Mouse (Mus musculus) left cerebral cortex, adult 18-20 months (tissue): ENCODE measurements around the gene Col5a1. TPM values are rescaled to one million over a fixed set of nuclear protein-coding genes. Genes with fewer than 3 reads are reported as not detected.

ENCODE experiments used
- DNase-seq, 2 experiments: peaks; one replicate each; pipeline ENCODE4 v3.0.0; 2021 to 2022; ENCODE audit warnings: low spot score in 2 of 2, mixed read lengths in 1 of 2
- long read RNA-seq, 2 experiments: library from polyadenylated mRNA; stranded (forward); transcript quantifications; one replicate each; pipeline ENCODE4 v2.0.0; 2021
- total RNA-seq, 2 experiments: library from RNA; stranded (reverse); gene quantifications; 2 replicates each; pipeline ENCODE4 v1.2.3; 2021

Col5a1 gene
- total RNA-seq, result 1 to 10 TPM; 7.3 to 8.7 TPM
- long read RNA-seq, experiment 1, full-length matches to known transcripts, result 1 of 11 reads
- long read RNA-seq, experiment 1, partial matches to known transcripts, result 7 of 11 reads
- long read RNA-seq, experiment 1, other reads (novel, unspliced or antisense), result 3 of 11 reads
- long read RNA-seq, experiment 2, partial matches to known transcripts, result 1 of 1 reads
- long read RNA-seq, experiment 2, other reads (novel, unspliced or antisense), result 0 of 1 reads

DNA sequence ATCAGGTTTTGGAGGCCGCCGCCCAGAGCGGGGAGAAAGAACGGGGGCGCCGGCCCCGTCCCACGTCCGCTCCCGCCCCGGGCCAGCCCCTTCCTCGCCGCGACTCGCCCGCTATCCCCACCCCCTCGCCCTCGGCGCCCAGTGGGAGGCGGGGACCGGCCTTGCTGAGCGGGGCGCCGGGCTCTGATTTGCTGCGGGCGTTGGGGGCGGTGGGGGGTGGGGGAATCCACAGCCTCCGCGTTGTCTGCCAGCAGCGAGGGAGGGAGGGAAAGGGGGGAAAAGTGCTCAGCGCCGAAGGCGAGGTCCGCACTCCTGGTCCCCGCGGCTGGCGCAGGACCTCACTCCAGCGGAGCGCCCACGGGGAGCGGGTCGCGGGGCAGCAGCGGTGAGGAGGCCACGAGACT is at the start of gene Col5a1:
TSS of gene Col5a1 (plus strand) at position 278 of the 404 bp plus-strand sequence.
- peak in 1 of 2 experiments; percentile 42 for DNase-seq

DNA sequence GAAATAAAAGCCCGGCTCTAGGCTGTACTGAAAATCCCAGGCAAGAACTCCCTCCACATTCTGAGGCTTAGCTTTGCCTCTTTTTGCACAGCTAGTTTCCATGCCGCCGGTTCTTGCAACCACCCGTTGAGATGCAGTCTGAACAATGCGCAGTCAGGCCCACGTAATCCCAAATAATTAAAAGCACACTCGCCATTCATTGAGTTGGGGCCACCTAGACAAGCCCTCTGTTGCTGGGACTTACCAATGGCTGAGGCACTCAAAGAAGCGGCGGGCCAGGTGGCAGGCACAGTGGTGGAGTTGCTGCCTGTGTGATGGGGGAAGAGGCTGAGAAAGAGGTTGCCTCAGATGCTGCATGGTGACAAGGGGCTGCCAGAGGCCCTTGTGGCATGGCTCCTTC is 48.1 kb upstream of the Col5a1 start:
- no peak for DNase-seq

DNA sequence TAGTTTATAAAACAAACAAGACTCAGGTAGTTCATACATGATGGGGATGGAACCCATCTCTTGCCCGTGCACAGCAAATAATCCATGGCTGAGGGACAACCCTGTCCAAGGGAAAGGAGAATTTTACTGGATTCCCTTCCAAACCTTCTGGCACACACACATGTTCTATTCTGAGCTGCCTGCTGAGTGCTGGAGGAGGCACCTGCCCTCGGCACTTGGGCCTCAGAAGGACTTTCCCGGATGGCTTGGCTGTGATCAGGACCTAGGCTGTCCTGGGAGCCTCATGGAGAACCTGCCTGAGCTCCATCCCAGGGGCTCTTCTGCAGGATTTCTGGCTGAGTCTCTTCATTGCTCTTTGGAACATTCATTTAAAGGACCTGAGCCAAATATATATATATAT is 45.3 kb upstream of the Col5a1 start:
- DNase-seq, result no peak

DNA sequence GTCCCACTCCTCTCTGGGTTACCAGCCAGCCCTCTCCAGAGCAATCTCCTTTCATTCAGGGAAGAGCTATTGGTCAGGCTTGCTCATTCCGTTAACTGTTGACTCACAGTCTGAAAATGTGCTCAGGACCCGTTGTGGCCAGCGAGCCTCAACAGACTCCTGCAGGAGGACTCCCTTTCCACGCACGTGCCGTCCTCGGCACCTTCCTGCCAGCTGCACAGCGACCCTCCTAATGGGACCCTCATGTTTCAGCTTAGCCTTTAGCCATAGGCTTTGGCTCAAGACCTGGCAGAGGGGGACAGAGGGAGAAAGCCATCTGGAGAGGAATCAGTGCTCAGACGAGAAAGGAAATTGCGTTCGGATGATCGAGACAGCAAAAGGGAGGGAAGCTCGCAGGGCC is 43.3 kb upstream of the Col5a1 start:
- DNase-seq, result no peak

DNA sequence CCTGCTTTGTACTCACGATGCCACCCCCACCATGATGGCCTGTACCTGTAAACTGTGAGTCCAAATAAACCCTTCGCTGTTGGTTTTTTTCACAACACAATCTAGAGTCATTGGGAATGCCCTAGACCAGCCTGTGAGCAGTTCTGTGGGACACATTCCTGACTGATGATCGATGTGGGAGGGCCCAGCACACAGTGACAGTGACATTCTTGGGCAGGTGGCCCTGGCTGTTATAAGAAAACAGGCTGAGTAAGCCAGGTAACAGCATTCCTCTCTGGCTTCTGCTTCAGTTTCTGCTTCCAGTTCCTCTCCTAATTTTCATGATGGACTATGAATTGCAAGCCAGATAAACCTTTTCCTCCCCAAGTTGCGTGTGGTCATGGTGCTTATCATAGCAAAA is 41.3 kb upstream of the Col5a1 start:
- DNase-seq, result no peak

DNA sequence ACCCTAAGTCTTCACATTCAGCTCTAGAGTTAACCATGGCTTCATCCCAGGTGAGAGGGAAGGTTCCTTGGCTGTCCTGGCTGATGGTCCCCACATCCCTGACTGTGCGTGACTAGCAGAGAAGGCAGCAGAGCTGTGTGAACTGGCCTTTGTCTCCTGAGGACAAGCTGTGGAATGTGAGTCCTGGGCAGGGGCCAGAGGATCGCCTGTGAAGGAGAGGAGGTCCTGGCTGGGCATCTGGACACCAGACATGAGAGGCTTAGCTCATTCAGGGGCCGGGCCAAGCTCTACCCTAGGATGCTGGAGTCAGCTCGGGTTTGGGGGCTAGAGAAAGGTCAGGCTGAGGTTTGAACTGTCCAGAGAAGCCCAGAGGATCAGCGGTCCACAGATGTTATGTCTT is 39.2 kb upstream of the Col5a1 start:
- no peak for DNase-seq

DNA sequence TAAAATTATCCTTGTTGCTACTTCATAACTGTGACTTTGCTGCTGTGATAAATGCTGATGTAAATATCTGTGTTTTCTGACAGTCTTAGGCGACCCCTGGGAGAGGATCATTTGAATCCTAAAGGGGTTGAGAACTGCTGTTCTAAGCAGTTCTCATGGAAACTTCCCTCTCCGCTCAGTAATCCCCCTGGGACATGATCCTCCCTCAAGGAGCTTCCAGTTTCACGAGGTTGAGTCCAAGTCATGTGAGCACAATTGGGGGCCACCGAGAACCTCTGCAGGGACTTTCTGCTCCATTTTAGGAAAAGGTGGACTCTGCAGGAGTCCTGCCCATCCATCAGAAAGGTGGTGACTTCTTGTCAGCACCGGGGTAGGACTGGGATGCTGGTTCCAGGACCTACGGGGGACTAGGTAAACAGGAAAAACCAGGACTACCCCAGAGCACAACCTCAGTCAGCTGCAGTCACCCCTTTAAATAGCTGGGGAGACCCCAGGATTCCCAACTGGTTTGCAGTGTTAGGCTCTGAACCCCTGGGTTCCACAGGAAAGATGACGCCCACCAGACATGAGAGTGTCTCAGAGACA is 38.3 kb upstream of the Col5a1 start:
- DNase-seq, result no peak

DNA sequence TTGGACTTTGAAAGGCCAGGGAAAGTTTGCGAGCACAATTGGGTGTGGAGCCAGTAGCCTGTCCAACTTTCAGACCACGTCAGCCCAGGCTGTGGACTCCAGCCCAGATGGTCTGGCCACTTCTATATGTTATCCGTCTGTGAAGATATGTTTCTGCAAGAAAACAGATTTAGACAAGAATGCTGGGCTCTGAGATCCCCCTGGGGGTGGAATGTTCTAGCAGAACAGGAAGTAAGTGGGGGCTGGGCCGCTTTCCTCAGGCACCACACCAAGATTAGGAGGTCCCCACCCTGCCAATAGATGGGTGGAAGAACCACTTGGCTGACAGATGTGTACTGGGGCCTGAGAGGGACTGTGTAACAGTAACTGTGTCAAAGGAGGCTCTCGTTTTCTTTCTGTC is 37.8 kb upstream of the Col5a1 start:
- DNase-seq, result no peak

DNA sequence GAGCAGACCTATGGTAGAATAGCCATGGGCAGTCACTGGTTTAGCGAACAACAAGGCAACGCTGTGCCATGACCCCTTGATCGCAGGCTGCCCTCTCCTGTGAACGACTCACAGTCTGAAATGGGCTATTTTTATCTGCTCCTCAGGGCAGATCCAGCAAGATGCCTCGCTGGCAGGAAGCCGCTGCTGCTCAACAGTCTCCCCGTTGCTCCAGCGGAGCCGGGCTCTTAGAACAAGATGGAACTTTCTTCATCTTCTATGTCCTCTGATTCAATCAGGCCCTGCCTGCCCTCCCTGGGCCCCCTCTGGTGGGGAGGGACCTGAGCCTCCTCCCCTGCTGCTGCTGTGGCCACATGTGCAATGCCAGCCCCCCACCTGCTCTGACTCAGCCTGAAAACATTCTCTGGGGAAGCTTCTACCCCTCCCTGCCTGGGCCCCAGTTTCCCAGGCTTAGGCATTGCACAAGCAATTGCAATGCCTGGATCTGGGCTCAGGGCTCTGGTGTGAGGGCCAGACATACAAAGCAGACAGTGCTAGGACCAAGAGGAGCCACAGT is 27.8 kb upstream of the Col5a1 start:
- no peak for DNase-seq

DNA sequence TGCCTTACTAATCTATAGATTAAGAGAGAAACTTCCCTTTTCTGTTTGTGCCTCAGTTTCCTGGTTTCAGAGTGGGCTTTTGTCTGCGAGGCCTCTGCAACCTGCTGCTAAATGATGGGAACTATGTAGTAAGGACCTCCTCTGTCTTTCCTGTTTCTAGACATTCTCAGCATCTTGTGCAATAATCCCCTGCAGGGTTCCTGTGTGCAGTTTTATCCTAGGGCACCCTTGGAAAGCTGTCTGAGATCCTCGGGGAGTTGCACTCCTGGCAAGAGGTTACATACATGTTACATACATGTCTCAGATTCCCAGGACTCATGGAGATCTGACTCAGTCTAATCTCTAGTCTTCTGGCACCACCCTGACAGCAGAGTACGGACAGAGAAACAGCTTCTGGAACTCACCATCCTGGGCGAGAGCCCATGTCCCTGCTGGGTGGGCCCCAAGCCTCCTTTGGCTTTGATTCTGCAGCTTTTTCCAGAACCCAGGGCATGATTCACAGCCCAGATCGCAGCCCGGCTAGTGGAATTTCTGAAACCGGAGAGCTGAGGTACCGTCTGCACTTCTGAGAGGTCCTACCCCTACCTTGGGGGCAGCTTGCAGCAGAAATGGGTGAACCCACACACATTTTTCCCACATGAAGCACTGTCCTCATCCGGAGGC is 24.5 kb upstream of the Col5a1 start:
- DNase-seq, result no peak

DNA sequence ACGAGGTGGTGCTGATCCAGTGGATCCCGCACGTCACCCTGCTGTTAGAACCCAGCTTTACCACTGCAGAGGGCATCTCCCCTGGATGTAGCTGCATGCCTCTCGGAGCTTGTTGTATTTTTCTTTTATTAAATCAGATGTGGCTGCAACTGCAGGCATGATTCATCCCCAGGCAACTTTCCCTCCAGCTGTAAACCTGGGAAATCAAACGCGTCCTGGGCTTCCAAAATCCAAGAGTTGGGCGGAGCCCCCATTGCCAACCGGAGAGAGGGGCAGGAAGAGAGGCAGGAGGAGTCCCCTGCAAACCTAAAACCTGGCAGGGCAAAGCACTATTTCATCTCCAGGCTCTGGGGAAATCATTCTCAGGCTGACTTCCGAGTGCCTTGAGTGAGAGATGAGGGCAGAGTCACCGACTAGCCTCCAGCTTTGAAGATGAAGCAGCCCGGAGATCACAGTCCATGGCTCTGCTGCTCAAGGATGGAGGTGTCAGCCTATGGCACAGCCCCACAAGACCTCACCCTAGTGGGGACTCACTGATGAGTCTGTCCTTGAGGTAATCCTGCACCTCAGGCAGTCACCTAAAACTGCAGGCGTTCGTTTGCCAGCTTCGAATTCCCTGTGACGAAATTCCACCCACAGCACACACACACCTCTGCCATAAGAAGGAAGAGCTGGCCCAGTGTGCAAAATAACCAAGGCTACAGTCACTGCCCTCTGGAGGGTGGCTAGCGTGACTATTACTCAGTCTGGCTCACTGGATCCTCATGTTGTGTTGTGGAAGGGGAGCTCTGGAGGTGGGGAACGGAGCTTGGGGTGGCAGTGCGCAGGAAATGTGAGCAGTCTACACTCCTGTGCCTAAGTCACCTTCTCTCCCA is 21.5 kb upstream of the Col5a1 start:
- no peak for DNase-seq

DNA sequence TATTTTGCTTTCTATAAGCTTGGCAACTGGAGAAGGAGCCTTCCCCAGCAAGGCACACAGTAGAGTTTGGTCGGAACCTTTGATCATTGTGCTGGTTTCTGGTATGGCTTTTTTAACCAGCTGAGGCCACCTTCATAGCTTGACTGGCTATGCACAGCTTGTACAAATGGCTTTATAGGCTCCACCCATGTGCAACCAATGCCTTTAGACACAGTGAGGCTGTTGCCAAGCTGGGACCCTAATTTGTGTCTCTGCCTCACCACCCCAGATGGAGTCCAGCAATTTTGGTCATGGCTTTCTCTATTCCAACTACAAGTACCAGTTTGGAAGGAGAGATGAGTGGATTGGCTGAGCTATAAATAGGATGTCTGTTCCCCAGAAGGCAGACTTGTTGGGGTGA is 15.6 kb upstream of the Col5a1 start:
- no peak for DNase-seq

DNA sequence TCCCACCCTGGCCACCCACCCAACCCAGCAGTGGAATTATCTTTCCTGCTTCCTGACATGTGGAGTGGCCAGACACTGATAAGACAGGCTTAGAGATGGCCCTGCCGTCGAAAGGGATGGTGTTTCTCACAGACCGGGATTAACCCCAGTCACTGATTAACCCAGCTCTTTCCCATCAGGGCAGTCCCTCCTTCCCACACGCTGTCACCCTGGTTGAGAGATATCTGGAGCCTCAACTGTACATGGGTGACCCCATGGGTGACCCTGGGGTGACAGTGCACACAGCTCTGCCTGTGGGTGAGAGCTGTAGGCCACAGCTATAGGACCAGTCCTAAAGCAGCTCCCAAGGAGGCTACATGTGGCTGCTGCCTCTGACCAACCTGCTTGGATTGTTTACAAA is 15.2 kb upstream of the Col5a1 start:
- DNase-seq, result no peak

DNA sequence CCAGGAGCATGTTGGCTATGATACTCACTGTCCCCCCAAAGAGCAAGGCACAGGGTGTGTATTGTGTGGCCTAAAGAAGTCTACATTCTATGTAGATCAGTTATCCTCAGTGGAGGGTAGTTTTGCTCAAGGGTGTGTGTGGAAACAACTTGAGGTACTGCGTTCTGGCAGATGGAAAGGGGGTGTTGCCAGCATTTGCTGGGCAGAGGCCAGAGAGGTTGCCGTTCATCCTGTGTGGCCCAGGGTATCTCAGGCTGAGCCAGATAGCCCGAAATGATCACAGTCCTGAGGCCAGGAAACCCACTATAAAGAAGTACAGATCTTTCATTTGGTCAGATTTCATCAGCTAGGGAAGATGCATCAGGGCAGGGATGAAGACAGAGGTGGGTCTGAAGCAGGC is 13.9 kb upstream of the Col5a1 start:
- no peak for DNase-seq

DNA sequence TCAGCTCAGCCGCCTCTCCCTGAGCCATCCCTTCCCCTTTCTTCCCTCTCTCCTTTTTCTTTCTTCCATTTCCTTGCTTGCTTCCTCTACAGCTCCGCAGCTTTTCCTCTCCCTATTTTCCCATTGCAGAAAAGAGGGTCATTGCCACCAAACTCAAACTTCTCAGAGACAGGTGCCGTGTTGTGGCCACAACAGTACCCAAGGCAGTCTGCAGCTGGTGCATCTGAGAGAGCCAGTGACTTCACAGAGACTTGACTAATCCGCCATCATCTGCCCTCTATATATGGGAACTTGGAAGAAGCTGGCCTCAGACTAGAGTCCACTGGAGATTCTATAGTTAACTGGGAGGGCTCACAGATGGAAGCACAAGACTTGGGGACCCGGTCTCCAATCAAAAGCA is 13.2 kb upstream of the Col5a1 start:
- DNase-seq, result no peak

DNA sequence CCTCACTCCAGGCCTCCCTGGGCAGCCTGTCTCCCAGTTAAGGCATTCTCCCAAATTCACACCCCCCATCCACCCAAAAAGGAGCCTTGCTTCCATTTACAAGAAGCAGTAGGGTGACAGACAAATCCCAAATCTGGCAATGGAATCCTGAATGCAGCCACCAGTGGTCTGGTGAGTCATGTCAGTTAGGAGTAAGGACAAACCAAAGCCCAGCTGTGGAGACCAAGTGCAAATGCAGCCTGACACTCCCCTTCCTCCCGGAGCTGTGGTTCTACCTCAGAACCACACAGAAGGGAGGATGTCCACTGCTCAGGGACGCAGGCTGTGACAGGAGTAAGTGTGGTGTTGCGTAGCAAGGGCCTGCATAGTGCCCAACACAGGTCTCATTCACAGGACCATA is 11.6 kb upstream of the Col5a1 start:
- no peak for DNase-seq

DNA sequence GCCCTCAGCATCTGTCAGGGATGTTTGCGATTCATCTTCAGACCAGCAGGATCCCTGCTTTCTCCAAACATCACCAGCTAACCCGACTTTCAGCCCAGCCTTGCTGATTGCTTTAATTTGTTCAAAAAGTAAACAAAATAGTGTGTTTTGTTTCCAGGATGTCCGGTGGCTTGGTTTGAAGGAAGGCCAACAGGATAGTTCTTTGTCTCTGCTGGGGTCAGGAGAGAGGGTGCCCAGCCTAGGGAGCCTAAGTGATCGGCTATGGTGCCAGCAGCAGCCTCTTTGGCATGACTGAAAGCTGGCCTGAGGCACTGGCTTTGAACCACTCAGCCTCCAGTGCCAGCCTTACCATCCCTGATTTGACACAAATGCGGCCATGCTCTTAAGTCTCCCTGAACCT is 11.0 kb upstream of the Col5a1 start:
- DNase-seq, result no peak

DNA sequence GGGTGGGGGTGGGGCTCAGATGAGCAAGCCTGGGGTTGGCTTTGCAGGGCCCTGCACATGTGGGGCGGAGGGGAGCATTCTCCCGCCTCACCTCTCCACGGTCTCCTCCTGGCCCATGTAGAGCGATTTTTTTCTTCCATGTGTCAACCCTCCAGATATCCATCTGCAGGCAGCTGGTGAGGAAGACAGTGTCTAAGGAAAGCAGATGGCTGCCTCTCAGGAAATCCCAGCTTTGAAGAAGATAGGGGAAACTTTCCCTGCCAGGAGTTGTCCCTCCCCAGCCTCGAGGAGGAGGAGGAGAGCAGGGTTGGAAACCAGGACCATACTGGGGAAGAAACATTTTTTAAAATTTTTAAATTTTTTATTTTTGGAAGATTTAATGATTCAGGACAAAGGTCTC is 10.4 kb upstream of the Col5a1 start:
- peak in 1 of 2 experiments; percentile 10 for DNase-seq

DNA sequence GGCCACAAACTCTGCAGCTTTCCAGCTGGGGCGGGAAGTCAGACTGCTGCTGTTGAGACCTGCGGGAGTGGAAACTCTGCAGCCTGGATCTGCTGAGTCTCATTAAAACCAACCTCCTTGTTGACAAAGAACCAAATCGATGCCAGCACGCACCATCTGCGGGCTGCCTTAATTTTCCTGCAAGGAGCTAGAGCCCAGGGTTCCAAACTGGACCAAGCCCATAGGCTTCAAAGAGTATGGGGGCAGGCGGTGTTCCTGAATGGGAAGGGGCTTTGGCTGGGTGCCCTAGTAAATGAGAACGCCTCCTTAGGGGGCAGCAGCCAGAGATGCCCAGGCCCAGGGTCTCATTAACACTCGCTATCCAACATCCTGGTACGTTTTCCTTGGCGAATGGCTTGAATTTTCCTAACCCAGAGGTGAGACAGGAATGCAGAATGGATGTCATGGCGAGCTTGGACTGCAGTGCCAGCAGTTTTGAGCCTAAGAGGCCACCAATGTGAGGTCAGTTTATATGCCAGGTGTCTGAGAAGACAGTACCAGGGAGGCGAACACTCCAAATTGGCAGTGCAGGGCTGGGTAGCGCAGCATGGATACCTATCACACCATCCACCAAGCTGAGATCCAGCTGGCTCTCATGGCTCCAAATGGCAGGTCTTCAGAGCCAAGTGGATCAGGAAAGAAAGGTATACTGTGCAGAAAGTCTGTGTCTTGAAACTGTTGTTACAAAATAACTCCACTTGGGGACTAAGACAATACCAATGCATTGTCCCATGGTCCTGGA is 9.3 kb upstream of the Col5a1 start:
- no peak for DNase-seq

DNA sequence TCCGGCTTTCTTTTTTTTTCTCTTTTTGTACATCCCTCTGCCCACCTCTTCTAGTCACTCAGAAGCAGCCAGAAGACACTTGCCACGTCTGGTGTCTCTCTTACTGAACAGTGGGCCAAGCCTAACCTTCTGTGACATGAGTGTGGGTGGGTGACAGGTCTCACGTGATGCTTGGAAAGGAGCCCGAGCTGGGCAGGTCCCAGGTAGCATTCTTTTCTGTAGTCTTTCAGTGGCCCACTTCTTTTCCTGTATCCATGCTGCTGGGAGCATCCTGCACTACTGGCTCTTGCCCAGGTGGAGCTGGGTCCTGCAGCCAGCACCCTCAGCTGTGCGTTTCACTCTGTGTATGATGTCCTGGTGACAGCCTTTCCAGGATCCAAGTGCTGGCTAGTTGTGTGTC is 8.2 kb upstream of the Col5a1 start:
- no peak for DNase-seq

DNA sequence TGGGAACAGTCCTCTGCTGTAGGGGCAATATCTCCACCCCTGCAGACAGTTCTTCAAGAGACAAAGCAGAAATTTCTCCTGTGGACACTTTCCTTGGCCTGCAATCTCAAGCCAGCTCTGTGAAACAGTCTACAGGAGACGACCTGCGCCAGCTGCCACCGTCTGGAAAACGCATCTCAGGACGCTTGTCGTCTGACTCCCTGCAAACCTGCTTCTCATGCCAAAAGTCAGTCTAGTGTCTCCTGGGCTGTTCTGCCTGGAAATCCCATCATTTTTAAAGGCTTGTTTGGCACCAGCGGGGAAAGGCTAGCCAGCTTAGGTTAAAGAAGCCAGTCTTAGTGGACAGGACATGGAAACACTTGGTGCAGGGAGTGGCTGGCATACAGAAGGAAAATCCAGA is 2.9 kb upstream of the Col5a1 start:
- DNase-seq, result no peak
